Mouse (Mus musculus) cerebellum, adult 2 months (tissue): ENCODE results near the gene Btbd10.

Experiments used
- CTCF ChIP-seq: fragments of 200-500 bp; IDR thresholded peaks from 2 replicates; pipeline ENCODE4 v1.5.1; 2011; ENCODE audit warnings: low read depth, mild to moderate bottlenecking, control low read depth, low read length, moderate library complexity, borderline replicate concordance; ENCODE audit not compliant: insufficient read depth
- POLR2A ChIP-seq: fragments of 200-500 bp; IDR thresholded peaks from 2 replicates; pipeline ENCODE4 v1.6.1; 2011; ENCODE audit warnings: low read length, control low read depth, borderline replicate concordance; ENCODE audit not compliant: insufficient read depth

DNA sequence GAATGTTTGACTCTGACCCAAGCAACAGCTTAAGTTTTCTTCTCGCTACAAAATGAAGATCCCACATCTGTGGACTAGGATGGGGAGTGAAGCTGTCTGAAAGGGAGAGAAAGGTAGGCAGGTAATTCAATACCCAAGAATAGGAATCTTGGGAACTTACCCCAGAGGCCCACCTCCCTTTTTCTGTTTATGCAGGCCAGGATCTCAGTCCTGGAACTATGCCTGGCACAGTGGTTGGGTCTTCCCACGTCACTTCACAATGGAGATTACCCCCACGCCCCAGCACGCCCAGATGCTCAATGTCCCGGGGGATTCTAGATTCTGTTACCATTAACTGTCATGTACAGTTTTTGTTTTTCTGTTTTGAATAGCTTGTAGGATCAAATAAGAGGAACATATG, 77.5 kb downstream of the Btbd10 start:
- no peak for TF ChIP-seq POLR2A
- TF ChIP-seq CTCF, result no peak
